Mouse (Mus musculus) liver, embryonic 15.5 days (tissue): Measurements from ENCODE around the gene Fbxw4. TPM values are rescaled to one million over a fixed set of nuclear protein-coding genes. Genes with fewer than 3 reads are reported as not detected.

Source experiments
- ATAC-seq: fragments of 200-750 bp; cut with Nextera tagmentation; 2 replicates; pipeline ENCODE4 v1.8.0; 2017; ENCODE audit warnings: moderate number of reproducible peaks, mild to moderate bottlenecking, moderate library complexity; ENCODE audit not compliant: insufficient read depth
- H3K27ac ChIP-seq: fragments of 300-500 bp; sonication (generic); replicated peaks from 2 replicates; pipeline ENCODE4 v1.5.1; 2015; ENCODE audit warnings: mild to moderate bottlenecking, inconsistent platforms
- H3K27me3 ChIP-seq: fragments of 300-500 bp; sonication (generic); 2 replicates; pipeline ENCODE4 v1.6.1; 2015; ENCODE audit warnings: mild to moderate bottlenecking, inconsistent platforms
- H3K36me3 ChIP-seq: fragments of 300-500 bp; sonication (generic); replicated peaks from 2 replicates; pipeline ENCODE4 v1.6.1; 2015; ENCODE audit warnings: moderate library complexity, mild to moderate bottlenecking, inconsistent platforms
- H3K4me1 ChIP-seq: fragments of 300-500 bp; sonication (generic); replicated peaks from 2 replicates; pipeline ENCODE4 v1.6.1; 2015; ENCODE audit warnings: inconsistent platforms
- H3K4me2 ChIP-seq: fragments of 300-500 bp; sonication (generic); 2 replicates; pipeline ENCODE4 v1.6.1; 2015; ENCODE audit warnings: moderate library complexity, mild to moderate bottlenecking, inconsistent platforms
- H3K4me3 ChIP-seq: fragments of 300-500 bp; sonication (generic); replicated peaks from 2 replicates; pipeline ENCODE4 v1.5.1; 2015; ENCODE audit warnings: mild to moderate bottlenecking, inconsistent platforms
- H3K9ac ChIP-seq: fragments of 300-500 bp; sonication (generic); 2 replicates; pipeline ENCODE4 v1.6.1; 2015; ENCODE audit warnings: moderate library complexity, mild to moderate bottlenecking, inconsistent platforms
- H3K9me3 ChIP-seq: fragments of 300-500 bp; sonication (generic); replicated peaks from 2 replicates; pipeline ENCODE4 v1.6.1; 2016; ENCODE audit warnings: inconsistent platforms
- WGBS: fragments of 180-500 bp; shearing (Covaris S2); methylation state at CpG from one replicate; pipeline ENCODE4 v1.1.7; 2015; ENCODE audit warnings: mixed read lengths; ENCODE audit not compliant: insufficient replicate concordance; 5-methylcytosine and 5-hydroxymethylcytosine counted together
- polyA plus RNA-seq: library from polyadenylated mRNA; unstranded; fragments of >200 nt; fragmentation: Nextera tagmentation; extraction: Ambion mirVana; gene quantifications from 2 replicates; pipeline ENCODE4 v1.2.1, GENCODE M21; 2015

Fbxw4 gene
- polyA plus RNA-seq, 1 experiment from 2014 or later: 2.4 TPM

DNA sequence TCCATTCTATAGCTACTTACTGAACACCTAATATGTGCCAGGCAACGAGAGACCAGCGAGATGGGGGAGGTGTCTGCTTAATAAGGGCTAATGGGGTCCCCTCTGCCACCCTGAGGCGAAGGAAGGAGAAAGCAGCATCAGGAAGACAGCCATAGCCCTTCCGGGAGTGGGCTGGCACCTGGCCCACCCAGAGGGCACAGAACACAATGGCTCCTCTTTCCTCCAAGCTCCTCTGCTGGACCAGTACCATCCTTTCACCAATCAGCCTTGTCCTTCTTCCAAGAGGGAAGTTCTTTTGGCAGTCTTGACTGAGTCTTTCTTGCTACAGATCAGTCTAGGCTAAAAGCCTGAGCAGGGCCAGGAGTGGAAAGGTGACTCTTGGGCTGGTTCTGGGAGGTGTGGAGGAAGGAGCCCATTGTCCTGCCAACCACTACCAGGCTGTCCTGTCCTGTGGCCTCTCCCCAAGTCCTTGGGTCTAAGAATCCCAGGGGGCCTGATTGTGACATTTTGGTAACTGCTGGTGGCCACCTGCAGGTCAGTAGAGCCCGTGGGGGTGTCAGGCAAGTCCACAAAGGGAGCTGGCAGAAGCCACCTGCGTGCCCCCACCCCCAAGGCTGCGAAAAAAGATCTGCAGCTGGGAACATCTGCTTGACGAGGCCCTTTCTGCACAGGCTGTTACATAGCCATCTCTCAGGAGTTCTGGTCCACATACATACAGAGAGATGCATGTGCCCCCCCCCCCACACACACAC, 119.3 kb downstream of the Fbxw4 start:
- Histone ChIP-seq H3K9me3 (no peaks in the 10 kb centered on the region), H3K27ac (no peak overlapping the region), H3K36me3 (no peaks in the 10 kb centered on the region), H3K4me3 (peak overlapping the region; percentile 47), H3K4me2 (peak overlapping the region; percentile 77), H3K4me1 (peaks cover 57% of the 10 kb centered on the region), H3K27me3 (peaks cover 49% of the 10 kb centered on the region), H3K9ac (no peak overlapping the region)
- ATAC-seq: no peak
- WGBS: 34% methylated on average over 8 of the region's 8 CpGs

DNA sequence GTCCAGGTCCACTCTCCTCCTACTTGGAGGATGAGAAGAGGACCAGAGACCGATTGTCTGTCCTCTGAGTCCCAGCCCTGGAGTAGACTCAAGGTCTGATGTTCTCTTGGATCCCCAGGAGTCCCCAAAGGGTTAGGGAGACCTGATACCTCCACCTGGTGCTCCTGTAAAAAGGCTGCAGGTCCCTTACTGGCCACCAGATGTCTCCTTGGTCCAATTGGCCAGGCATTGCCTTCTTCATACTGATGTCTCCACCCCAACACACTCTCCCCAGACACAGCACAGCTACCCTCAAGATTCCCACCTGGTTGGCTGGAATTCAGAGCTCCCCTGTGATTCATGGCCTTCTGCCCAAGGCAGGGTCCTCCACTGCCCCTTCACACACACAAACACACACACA, 122.6 kb downstream of the Fbxw4 start:
- Histone ChIP-seq H3K36me3 (no peaks in the 10 kb centered on the region), H3K27me3 (peaks cover 26% of the 10 kb centered on the region), H3K9me3 (no peaks in the 10 kb centered on the region), H3K27ac (no peak overlapping the region), H3K4me3 (no peak overlapping the region), H3K9ac (no peak overlapping the region), H3K4me2 (no peak overlapping the region), H3K4me1 (peaks cover 61% of the 10 kb centered on the region)
- 51% methylated on average over 1 of the region's 1 CpGs for WGBS
- no peak for ATAC-seq

DNA sequence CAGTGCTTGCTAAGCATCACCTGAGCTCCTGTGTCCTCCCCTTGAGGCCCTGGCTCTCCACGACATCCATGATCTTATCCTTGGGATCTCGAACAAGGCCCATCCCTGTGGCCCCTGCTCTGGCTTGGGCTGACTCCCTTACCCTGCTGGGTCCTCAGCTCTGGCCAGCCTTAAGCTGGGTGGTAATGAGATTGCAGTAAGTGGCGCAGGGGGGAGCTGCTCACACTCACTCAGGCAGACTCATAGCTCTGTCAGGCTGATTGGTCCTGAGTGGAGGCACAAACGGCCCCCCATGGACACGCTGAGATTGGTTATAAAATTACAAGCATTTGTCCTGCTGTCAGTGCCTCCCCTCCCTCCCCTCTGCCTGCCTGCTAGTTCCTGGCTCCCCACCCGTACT, 124.2 kb downstream of the Fbxw4 start:
- H3K4me3 ChIP-seq: no peak overlapping the region
- no peak overlapping the region for H3K27ac ChIP-seq
- 0 out of 2 replicates have a peak, but pooled peaks cover 1% of the 10 kb centered on the region for H3K36me3 ChIP-seq
- no peak overlapping the region for H3K4me2 ChIP-seq
- H3K4me1 ChIP-seq: peaks cover 49% of the 10 kb centered on the region
- 59% methylated on average over 6 of the region's 6 CpGs for WGBS
- H3K27me3 ChIP-seq: peaks cover 10% of the 10 kb centered on the region
- H3K9me3 ChIP-seq: no peaks in the 10 kb centered on the region
- no peak overlapping the region for H3K9ac ChIP-seq
- ATAC-seq: no peak

DNA sequence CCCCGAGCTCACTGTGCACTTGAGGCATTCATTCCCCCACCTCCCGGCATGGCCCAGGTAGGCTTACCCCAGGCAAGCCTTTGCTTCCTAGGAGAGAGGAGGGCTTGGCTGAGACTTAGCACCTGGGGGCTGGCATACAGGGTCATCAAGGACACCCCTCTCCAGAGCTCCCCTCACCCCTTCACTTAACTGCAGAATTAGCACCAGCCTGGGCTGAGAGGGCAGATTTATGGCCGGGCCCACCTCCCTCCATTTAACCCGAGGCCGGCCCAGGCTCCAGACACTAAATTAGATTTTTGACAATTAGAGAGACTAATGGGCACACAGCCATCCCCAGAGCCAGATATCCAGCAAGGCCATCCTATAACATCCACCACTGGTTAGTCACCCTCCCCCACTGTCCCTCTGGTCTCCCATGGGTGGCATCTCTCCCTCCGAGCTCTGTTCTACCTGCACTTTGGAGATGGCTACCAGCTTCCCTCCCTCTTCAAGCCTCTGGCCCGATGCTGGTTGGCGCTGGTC, 124.8 kb downstream of the Fbxw4 start:
- H3K9ac ChIP-seq: no peak overlapping the region
- H3K27me3 ChIP-seq: peaks cover 4% of the 10 kb centered on the region; the same call in 1 of the 2 replicates
- H3K4me3 ChIP-seq: no peak overlapping the region
- H3K4me2 ChIP-seq: no peak overlapping the region
- WGBS: 77% methylated on average over 8 of the region's 8 CpGs
- H3K4me1 ChIP-seq: peaks cover 46% of the 10 kb centered on the region
- ATAC-seq: no peak
- H3K27ac ChIP-seq: no peak overlapping the region
- no peaks in the 10 kb centered on the region for H3K9me3 ChIP-seq
- peaks cover 8% of the 10 kb centered on the region for H3K36me3 ChIP-seq

DNA sequence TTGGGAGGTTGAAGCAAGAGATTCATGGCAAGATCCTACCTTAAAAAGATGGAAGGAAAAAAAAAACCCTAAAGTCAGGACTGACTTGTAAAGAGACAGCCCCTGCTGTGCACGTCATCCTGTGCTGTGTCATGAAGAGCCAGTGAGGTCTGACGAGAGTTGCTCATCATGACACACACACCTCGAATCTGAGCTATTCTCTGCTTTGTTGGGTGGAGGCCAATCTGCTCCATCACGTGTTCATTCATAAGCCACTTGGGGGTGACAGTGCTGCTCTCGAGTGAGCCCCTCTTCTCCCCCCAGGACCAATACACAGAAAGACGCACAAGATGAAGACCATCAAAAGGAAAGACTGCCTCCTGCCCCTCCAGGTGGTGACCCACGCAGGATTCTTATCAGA, 126.5 kb downstream of the Fbxw4 start:
- WGBS: 47% methylated on average over 7 of the region's 7 CpGs

DNA sequence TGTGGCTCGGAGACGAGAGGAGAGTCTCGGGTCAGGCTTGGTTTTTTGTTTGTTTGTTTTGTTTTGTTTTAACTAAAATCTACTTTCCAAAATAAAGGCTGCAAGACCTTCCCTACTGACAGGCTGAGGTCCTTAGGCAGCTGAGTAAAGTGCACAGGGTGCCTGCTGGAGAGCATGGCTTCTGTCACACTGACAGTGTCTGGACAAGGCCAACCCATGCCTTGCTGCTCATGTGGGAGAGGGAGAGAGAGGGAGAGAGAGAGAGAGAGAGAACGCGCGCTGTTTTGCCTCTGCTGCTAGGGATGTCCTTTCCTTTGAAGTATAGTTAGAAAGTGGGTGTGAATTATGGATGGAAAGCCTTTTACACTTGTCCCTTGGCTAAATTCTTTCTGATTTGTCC, 128.6 kb downstream of the Fbxw4 start:
- no peaks in the 10 kb centered on the region for H3K9me3 ChIP-seq
- peaks cover 46% of the 10 kb centered on the region for H3K4me1 ChIP-seq
- H3K4me2 ChIP-seq: no peak overlapping the region
- no peak overlapping the region for H3K9ac ChIP-seq
- no peak overlapping the region for H3K4me3 ChIP-seq
- peaks cover 45% of the 10 kb centered on the region for H3K36me3 ChIP-seq
- no peak for ATAC-seq
- H3K27ac ChIP-seq: no peak overlapping the region
- H3K27me3 ChIP-seq: no peaks in the 10 kb centered on the region
- 90% methylated on average over 6 of the region's 6 CpGs for WGBS

More for the DNA sequence above, 126.5 kb downstream of the Fbxw4 start:
- no peak overlapping the region for H3K4me3 ChIP-seq
- H3K27ac ChIP-seq: no peak overlapping the region
- no peak for ATAC-seq
- H3K4me2 ChIP-seq: no peak overlapping the region
- H3K4me1 ChIP-seq: peaks cover 43% of the 10 kb centered on the region
- H3K9ac ChIP-seq: no peak overlapping the region
- H3K27me3 ChIP-seq: no peaks in the 10 kb centered on the region
- H3K36me3 ChIP-seq: peaks cover 24% of the 10 kb centered on the region
- no peaks in the 10 kb centered on the region for H3K9me3 ChIP-seq

DNA sequence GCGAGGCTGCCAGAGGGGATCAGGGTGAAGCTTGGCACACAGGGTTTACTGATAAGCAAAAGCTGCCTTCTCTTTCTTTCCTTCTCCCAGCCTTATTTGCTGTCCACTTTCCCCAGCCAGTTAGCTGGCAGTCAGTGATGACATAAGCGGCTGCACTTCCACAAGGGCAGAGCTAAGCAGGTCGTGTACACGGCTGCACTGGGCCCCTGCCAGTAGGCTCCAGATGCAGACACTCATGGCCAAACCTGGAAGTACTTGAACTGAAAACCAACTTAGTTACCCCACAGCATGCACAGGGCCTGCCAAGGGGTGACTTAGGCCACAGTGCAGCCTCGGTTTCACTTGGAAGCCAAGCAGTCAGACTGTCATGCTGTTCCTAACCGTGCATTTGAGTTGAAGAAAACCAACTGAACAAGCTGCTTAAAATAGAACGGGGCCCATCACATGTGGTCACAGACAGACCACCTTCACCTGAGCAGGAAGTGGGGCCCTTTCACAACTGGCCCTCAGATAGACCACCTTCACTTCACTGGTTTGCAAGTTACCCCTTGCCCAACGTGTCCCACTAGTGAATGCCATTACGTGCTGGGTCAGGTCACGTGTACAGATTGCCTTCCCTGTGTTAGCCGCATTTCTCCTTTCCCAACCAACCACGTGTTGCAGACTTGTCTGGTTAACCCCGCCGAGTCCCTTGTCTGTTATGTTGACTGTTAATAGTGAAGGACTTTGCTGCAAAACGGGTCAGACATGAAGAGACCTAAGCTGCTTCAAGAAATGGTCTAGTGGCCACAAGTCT, 129.7 kb downstream of the Fbxw4 start:
- Histone ChIP-seq H3K9ac (no peak overlapping the region), H3K4me2 (no peak overlapping the region), H3K36me3 (peaks cover 52% of the 10 kb centered on the region), H3K9me3 (no peaks in the 10 kb centered on the region), H3K27ac (no peak overlapping the region), H3K4me1 (peaks cover 46% of the 10 kb centered on the region), H3K27me3 (no peaks in the 10 kb centered on the region), H3K4me3 (no peak overlapping the region)
- 40% methylated on average over 15 of the region's 15 CpGs for WGBS
- ATAC-seq: no peak

DNA sequence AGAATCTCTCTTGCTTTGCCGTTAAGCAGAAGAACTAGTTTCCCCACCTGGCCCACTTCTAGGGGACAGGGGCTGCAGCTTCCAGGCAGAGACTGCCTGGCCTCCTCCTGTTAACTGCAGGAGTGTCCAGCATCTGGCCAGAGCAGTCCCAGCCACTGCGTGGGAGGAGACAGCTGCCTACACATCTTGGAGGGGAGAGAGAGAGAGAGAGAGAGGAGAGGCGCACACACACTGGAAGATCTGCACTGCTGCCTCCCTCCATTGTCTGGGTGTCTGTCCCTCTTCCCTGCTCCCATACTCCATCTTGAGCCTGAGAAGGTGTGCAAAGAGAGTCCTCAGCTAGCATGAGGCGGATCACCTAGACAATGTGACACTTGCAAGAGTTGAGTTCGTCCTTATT, 130.8 kb downstream of the Fbxw4 start:
- H3K27me3 ChIP-seq: no peaks in the 10 kb centered on the region
- H3K36me3 ChIP-seq: peaks cover 62% of the 10 kb centered on the region
- H3K4me1 ChIP-seq: peaks cover 38% of the 10 kb centered on the region
- ATAC-seq: no peak
- H3K9ac ChIP-seq: no peak overlapping the region
- no peak overlapping the region for H3K4me3 ChIP-seq
- H3K9me3 ChIP-seq: no peaks in the 10 kb centered on the region
- no peak overlapping the region for H3K4me2 ChIP-seq
- H3K27ac ChIP-seq: no peak overlapping the region
- WGBS: 68% methylated on average over 5 of the region's 5 CpGs

Other genes starting within 250 kb of the Fbxw4 start
- 5.0 and 5.4 TPM in 2 replicates for gene Poll, start 99.8 kb downstream of the Fbxw4 start, polyA plus RNA-seq
- 12.1 and 12.8 TPM in 2 replicates for gene Gm17018, start 99.7 kb downstream of the Fbxw4 start, polyA plus RNA-seq
- not detected in 2 replicates for gene Fgf8, start 82.6 kb upstream of the Fbxw4 start, polyA plus RNA-seq
- gene Npm3, start 89.3 kb upstream of the Fbxw4 start, polyA plus RNA-seq: 5.8 and 6.4 TPM in 2 replicates
- gene Mgea5, start 123.5 kb upstream of the Fbxw4 start, polyA plus RNA-seq: 16.9 and 20.2 TPM in 2 replicates
- gene Kcnip2, start 155.7 kb upstream of the Fbxw4 start, polyA plus RNA-seq: 2.4 and 2.5 TPM in 2 replicates